Mouse (Mus musculus) B cell, adult 2 months (primary cell): ENCODE data around the gene Cggbp1.
"Not testable (repeated sequence)": the region's sequence is repeated elsewhere in the genome, so short reads cannot be mapped to it uniquely, and the experiment has no call there.

Experiments
- DNase-seq, 2 experiments: peaks; one replicate each; pipeline ENCODE4 v3.0.0; 2022

Cggbp1 gene

GRCm38 (mm10) chr16:64851563-64852362, at the start of gene Cggbp1, which contains the start of gene Zfp654:
TSS of gene Cggbp1 (plus strand) at chr16:64851996.
TSS of gene Zfp654 (minus strand) at chr16:64851652.
- peak; percentile 100 for DNase-seq

GRCm38 (mm10) chr16:64803041-64803440, 48.8 kb upstream of the Cggbp1 start:
- no peak for DNase-seq

- no peak for DNase-seq
Measured at GRCm38 (mm10) chr16:64817094-64817765, 34.6 kb upstream of the Cggbp1 start.

- no peak for DNase-seq
Measured at GRCm38 (mm10) chr16:64823890-64824289, 27.9 kb upstream of the Cggbp1 start.

- DNase-seq = no peak
Measured at GRCm38 (mm10) chr16:64824474-64824873, 27.3 kb upstream of the Cggbp1 start.

- no peak for DNase-seq
Measured at GRCm38 (mm10) chr16:64830291-64830690, 21.5 kb upstream of the Cggbp1 start.

- DNase-seq = no peak
Measured at GRCm38 (mm10) chr16:64835996-64836545, 15.7 kb upstream of the Cggbp1 start.

GRCm38 (mm10) chr16:64836709-64837108, 15.1 kb upstream of the Cggbp1 start:
- DNase-seq = no peak

- no peak for DNase-seq
Measured at GRCm38 (mm10) chr16:64841481-64842373, 10.1 kb upstream of the Cggbp1 start.

- no peak for DNase-seq
Measured at GRCm38 (mm10) chr16:64842374-64842729, 9.4 kb upstream of the Cggbp1 start.

- DNase-seq = peak; percentile 53
Measured at GRCm38 (mm10) chr16:64845947-64846346, 5.8 kb upstream of the Cggbp1 start.

GRCm38 (mm10) chr16:64850287-64851084, 1.3 kb upstream of the Cggbp1 start:
- DNase-seq = peak in 1 of 2 experiments; percentile 36

GRCm38 (mm10) chr16:64851085-64851562, 672 bp upstream of the Cggbp1 start:
- DNase-seq = no peak

- peak; percentile 52 to 54 for DNase-seq
Measured at GRCm38 (mm10) chr16:64852441-64852871, 660 bp downstream of the Cggbp1 start.

GRCm38 (mm10) chr16:64852891-64853290, 1.1 kb downstream of the Cggbp1 start:
- DNase-seq = peak in 1 of 2 experiments; percentile 10

GRCm38 (mm10) chr16:64856946-64857345, 5.2 kb downstream of the Cggbp1 start:
- DNase-seq = no peak

- not testable (repeated sequence) for DNase-seq
Measured at GRCm38 (mm10) chr16:64865841-64866240, 14.0 kb downstream of the Cggbp1 start.

GRCm38 (mm10) chr16:64868613-64869012, 16.8 kb downstream of the Cggbp1 start:
- DNase-seq = no peak

- no peak for DNase-seq
Measured at GRCm38 (mm10) chr16:64869621-64870020, 17.8 kb downstream of the Cggbp1 start.

- DNase-seq = no peak
Measured at GRCm38 (mm10) chr16:64872296-64872695, 20.5 kb downstream of the Cggbp1 start.

GRCm38 (mm10) chr16:64872841-64873240, 21.0 kb downstream of the Cggbp1 start:
- DNase-seq = no peak
